Mouse (Mus musculus) heart, adult 2 months (tissue): ENCODE results near the gene Ralbp1.

ENCODE experiments used
- EP300 ChIP-seq: fragments of 200-500 bp; IDR thresholded peaks from 2 replicates; pipeline ENCODE4 v1.6.1; 2011; ENCODE audit warnings: low read depth, low read length, control low read depth; ENCODE audit not compliant: insufficient read depth
- POLR2A ChIP-seq: fragments of 200-500 bp; IDR thresholded peaks from 2 replicates; pipeline ENCODE4 v1.6.1; 2011; ENCODE audit warnings: mild to moderate bottlenecking, low read depth, low read length, control low read depth; ENCODE audit not compliant: insufficient read depth

GRCm38 (mm10) chr17:65822423-65822822 is 63.2 kb downstream of the Ralbp1 start:
- TF ChIP-seq EP300 = no peak
- no peak for TF ChIP-seq POLR2A
